Mouse (Mus musculus): ENCODE data around the gene Rabac1.

Gene Rabac1

DNA sequence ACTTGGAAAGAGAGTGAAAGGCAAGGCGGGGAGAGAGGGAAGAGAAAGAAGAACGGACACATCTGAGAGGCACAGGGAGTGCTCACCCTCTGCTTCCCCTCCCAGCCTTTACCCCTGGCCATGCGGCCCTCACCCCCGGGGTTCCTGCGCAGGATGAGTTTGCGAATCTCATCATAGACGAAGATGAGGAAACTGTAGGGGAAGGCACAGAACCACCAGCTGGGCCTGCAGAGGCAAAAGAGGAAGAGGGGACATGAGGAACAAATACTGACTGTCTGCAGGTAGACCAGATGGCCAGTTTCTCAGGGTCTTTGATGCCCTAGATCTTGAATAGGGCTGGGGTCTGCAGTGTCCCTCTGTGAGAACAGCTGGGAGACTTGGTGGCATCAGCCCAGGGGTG lies 6.2 kb upstream of the Rabac1 start:
- no peak for DNase-seq

DNA sequence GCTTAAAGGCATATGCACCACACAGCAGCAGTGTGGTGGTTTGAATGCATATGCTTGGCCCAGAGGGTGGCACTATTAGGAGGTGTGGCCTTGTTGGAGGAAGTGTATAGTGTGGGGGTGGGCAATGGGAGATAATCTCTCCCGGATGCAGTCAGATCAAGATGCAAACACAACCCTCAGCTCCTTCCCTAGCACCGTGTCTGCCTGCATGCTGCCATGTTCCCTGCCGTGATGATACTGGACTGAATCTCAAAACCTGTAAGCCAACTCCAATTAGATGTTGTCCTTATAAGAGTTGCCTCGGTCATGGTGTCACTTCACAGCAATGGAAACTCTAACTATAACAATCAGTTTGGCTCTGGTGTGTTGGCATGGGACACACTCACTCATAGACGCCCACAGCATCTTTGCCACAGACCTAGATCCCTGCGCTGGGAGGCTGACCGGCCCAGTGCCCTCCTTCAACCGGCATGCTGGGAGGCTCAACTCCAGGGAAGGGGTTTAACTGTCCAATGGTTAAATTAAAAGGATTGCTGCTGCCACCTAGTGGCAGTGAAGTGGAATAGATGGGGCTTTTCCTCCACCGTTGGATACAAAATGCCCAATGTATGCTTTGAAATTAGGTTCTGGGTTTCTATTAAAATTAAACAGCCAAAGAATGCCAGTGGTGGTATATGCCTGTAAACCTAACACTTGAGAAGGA lies 2.5 kb upstream of the Rabac1 start:
- DNase-seq, result peak; percentile 52 to 61

DNA sequence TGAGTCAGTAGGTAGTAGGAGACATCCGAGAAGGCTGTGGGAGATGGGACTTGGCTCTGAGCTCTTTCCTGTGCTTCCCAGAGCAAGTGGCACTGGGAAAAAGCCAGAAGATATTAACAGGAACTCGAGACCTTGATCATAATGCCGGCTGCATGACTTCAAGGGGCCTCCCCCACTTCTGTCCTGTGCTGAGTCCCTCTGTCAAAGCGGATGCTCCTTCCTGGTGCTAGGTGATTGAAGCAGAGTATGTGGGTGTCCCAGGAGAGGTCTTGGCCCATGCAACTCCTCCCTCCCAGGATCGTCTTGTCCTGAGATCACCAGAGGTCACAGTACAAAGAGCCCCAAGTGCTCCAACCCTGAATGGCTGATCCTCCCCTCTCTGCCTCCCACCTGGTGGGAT lies 1.3 kb upstream of the Rabac1 start:
- no peak for DNase-seq

DNA sequence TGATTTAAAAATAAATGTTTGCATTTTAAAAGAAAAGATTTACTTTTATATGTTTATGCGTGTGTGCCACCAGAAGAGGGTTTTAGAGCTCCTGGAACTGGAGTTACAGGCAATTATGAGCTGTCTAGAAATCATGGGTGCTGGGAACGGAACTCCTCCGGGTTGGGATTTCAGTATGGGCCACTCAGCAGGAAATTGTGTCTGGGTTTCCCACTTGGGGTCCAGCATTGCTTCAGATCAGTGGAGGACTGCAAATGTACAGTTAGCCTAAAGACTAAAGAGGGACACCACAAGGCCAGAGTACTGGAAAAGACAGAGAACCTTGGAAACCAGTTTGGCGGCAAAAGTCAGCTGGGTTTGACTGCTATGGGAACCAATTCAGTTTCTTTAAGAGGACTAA lies 654 bp upstream of the Rabac1 start:
- no peak for DNase-seq

DNA sequence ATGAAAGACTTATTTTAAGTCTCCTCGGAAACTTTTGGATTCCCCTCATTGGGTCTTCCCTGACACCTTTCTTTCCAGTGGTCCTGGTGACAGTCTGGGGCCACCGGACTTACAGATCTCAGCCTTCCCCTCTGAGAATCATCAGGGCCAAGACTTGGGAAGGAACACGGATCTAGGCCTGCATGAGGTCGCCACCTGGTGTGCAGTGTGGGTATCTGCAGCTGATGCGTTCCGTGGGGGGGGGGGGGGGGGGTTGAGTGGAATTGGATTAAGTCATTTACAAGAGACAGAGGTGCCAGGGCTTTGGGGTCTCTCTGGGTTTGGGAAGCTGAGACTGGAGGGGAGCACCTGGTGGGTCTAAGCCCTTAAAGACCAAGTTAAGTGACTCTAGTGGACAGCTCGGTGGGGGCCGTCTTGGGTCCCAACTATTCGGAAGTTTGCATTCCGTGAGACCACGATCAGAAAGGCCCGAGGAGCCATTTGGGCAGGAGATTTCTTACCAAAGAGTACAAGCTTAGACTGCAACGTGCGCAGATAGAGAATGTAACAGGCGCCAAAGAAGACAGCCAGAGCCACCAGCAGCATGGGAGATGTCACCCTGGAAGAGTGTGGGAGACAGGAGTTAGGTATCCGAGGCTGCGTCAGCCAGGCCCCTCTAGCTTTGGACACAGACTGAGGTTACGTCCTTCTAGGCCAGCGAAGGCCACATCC lies 1.1 kb downstream of the Rabac1 start:
- peak; percentile 66 to 69 for DNase-seq

DNA sequence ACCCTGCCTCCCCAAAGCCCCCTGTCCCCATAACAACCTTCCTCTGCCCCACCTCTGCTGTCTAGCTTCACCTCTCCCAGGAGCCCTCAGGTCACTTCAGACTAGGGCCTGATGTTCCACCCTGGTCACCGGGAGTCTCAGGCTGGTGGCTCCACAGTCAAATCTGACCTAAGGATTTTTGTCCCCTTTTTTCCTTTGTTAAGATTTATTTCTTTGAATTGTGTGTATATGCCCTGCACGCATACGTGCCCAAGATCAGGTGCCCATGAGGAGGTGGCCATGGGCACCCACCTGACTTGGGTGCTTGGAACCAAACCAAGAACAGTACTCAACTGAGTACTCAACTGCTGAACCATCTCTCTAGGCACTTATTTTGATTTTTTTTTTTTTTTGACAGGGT lies 2.2 kb downstream of the Rabac1 start:
- DNase-seq, result no peak

DNA sequence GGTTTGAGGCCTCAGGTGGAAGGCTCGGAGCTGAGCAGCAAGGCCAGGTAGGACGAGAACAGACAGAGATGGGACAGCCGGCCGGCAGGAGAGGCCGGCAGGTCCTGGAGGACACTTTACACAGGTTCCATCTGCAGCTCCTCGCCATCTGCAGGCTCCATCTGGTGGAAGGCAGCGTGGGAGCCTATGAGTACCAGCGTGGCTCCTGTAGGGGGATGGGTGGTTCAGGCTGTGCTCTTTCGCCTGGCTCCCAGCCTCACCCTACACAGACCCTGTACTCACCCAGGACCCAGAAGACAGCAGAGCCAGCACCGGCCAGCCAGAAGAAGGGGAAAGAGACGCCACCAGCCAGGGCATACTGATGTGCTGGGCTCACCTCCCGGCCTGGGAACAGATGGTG lies 2.7 kb downstream of the Rabac1 start:
- DNase-seq, result peak; percentile 88 to 92

DNA sequence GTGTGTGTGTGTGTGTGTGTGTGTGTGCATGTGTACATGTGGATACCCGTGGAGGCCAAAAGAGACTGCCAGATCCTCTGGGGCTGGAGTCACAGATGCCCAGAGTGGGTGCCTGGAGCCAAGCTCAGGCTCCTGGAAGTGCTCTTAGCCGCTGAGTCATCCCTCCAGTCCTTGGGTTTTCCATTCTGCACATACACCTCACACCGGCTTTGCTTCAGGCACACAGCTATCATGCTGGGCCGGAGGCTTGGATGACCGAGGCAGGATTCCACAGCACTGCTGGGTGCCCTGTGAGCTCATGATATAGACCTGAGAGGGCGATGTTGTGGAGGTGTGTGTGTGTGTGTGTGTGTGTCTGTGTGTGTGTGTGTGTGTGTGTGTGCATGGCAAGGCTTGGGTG lies 4.1 kb downstream of the Rabac1 start:
- DNase-seq, result peak; percentile 37 to 46

DNA sequence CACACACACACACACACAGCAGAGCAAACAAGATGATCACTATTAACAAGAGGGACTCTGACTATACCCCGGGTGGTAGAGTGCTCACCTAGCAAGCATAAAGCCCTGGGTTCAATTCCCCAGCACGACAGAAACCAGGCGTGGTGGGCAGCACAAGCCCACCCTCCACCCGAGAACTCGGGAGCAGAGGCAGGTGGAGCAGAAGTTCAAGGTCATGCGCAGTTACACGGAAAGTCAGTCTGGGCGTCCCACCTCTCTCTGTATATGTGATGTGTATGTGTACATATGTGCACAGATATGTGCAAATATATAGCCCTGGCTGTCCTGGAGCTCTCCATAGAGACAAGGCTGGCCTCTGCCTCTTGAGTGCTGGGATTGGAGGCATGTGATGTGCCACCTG lies 4.6 kb downstream of the Rabac1 start:
- DNase-seq, result no peak

DNA sequence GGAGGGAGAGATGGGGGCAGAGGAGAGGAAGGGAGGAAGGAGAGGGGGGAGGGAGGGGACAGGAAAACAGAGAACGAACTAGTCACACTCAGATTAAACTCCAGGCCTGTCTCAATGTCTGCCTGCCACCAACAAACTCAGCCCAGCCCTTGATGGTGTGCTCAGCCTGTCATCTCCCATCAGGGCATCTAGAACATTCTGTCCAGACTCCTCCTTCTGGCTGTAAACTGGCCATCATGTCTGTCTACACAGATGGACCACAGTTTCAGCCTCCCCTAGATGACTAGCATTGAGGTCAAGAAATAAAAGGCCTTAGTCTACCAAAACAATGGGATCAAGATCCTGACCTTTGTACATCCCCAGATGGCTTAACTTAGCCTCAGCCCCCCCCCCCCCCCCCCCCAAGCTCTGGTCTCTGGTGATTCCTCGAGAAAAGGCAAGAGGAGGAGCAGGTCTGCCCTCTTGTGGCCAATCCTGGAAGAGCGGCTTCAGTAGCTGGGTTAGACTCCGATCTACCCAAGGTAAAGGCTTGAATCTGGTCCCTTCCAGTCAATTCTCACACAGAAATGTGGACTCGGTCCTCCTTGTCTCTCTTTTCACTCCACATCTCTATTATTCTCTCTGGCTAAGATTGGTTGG lies 7.5 kb downstream of the Rabac1 start:
- peak; percentile 89 to 93 for DNase-seq

DNA sequence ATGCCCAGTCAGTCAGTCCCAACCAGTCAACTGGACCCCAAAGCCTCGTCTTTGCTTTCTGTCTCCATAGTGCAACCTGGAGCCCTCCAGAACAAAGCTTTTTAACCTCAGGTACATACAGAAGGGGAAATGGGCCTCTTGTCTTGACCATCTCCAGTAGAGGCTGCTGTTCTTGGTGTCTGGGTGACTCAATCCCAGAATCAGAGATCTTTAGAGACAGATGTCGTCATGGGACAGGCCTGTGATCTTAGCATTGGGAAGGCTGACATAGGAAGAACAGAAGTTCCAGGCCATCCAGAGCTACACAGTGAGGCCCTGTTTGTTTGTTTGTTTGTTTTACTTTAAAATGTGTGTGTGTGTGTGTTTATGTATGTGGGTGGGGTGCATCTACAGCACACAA lies 8.3 kb downstream of the Rabac1 start:
- DNase-seq, result no peak

DNA sequence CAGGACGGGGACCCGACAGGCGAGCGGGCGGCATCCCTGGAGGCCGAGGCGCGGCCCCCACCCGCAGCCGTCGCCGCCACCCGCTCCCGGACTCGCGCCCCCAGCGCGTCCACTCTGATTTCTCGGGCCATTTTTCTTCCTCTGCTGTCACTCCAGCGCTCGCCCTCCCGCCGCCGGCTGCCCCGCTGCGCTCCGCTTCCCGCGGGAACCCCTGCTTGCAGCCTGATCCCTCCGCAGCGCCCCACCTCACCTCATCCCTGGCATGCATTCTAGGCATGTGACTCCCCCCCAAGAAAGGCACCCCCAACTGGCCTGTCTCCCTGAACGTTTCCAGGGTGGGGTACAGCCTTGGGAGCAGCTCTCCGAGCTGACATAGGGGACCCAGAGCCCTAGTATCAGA lies 17.3 kb downstream of the Rabac1 start:
- no peak for DNase-seq

DNA sequence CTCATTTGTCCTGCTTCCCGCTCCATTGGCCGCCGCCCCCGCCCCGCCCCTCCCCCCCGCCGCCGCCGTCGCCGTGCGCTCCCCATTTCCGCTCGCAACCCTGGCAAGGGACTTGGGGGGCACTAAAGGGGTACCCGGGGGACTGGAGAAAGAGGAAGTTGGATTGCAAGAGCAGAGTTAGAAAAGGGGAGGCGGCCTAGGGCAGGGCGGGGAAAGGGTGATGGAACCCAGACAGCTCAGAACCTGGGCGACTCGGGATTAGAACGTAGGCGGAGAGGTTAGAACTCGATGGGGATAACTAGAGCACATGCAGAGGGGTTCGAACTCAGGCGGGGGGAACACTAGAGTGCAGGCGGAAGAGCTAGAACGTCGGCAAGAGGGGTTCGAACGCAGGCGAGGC lies 18.1 kb downstream of the Rabac1 start:
- DNase-seq, result no peak

DNA sequence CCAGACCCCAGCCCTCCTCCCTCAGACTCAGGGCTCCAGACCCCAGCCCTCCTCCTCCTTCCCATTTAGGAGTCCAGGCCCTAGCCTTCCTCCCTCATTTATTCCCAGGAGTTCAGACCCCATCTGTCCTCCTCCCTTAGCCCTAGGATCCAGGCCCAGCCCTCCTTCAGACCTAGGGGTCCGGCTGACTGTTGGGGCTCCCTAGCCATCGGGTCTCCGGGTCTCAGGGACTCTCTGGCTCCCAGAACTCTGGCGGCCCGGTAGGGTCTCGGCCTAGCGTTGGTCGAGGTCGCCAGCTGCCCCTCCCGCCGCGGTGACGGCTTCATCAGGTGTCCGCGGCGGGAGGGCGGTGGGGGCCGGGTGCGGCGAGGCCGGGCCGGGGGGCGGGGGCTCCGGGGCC lies 18.6 kb downstream of the Rabac1 start:
- DNase-seq, result no peak

DNA sequence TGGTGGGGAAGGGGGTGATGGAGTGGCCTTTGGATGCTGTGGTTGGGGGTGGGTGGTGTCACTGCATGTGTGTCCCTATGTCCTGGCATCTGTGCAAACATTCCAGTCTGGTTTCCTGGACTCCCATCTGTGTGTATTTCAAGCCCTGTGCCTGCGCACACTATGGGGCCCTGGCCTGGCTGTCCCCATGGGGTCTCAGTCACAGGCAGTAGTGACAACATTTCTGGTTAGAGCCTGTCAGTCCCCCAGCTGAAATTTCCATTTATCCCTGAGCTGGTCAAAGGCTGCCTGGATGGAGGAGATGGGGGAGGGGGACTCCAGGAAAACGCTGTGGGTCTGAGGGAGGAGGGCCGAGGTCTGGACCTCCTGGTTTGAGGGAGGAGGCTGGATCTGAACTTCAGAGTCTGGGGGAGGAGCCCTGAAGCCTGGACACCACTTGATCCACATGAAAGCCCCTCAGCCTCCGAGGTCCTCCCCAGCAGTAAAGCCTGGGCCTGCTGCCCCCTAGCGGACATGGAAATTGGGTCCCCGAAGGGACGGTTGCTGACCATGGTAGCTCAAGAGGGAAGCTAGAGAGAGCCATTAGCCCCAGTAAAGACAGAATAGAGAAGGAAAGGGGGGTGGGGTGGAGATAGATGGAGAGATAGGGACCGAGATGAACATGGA lies 22.5 kb downstream of the Rabac1 start:
- peak; percentile 74 to 76 for DNase-seq

DNA sequence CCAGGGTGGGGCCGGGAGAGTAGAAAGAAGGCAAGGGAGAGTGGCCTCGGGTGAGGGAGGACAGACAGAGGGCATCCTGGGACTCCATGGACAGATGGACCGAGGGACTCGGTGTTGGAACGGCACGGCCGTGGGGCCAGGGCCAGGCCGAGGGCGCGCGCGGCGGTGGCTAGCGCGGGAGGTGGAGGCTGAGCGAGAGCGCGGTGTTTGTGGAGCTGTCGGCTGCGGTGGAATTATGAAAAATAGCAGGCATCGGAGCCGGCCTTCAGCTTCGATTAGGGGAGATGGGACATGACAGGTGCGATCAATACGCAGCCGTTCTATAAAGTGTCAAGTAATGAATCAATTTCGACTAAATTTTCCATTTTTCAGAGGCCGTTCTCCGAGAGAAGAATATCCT lies 23.8 kb downstream of the Rabac1 start:
- DNase-seq, result peak in 1 of 2 experiments; percentile 40

DNA sequence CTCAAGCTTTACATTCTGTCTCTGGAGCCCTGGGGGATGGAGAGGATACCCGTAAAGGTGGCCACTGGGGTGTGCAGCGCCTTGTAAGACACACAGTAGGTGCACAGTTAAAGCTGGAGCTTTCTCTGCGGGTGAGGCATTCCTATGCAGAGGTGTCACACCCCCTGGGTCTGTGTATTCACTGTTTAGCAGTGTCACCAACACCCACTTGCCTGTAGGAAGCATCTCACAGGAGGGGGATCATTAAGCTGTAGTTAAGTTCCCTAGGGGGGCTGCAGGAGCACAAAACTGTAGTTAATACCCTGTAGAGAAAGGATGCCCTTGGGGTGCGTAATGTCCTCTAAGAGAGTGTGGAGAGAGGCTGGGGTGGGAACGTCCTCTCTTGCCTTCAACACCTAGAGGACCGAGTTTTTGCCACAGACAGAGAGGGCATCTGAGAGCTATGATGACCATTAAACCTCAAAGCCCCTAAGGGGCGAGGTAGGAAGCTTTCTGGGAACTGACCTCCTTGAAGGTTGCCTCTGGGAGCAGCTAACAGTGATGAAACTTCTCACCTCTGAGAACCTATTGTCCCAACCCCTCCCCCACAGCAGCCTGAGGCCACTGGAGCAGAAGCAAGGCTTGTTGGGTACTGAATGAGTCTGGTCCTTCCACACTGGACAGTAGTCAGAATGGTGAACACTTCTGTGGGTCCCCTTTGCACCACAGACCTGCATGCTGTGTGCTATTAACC lies 25.1 kb downstream of the Rabac1 start:
- DNase-seq, result no peak

DNA sequence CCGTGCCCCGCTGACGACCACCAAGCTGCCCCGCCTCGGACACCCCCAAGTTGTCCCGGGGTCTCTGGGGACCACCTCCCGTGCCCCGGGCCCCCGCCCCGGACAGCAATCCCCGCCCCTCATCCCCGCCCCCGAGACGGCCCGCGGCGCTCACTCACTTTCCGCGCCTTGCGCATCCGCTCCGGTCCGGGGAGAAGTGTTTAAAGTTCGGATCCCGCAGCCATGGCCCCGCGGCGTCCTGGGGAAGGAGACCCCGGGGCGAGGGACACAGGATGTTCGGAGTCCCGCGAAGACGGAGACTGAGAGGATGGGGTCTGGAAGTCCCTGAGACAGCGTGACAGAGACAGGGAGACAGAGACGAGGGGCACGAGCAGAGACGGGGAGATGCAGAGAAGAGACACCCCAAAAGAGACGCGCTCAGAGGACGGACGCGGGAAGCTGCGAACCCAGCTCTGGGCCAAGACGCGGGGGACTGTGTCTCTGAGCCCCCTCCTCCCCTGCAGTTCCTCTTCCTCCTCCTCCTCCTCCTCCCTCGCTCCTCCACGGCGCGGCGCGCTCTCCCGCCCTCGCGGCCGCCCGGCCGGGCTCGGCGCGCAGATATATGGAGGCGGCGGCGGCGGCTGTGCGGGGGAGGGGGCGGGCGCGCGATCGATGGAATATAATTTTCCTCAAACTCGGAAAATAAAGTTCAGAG lies 28.1 kb downstream of the Rabac1 start, which contains the start of gene Gm4881:
Gene Gm4881, minus strand, starts transcription at position 238 of the 694 bp plus-strand sequence.
- DNase-seq, result no peak

DNA sequence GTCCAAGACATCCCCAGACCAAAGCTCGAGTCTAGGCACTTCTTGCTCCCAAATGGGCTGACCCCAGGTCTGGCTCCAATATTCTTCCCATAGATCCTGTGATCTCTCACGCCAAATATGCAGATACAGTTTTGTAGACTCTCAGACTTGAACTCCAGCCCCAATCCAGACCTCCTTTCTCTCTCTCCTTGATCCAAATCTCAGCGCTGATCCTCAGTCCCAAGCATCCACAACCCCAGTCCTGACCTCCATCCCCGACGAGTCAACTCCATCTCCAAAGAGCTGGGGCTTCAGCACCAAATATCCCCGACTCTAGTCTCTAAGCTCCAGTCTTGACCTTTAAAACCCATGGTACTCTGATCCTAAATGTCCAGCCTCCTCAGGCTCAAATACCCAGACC lies 28.9 kb downstream of the Rabac1 start:
- no peak for DNase-seq

DNA sequence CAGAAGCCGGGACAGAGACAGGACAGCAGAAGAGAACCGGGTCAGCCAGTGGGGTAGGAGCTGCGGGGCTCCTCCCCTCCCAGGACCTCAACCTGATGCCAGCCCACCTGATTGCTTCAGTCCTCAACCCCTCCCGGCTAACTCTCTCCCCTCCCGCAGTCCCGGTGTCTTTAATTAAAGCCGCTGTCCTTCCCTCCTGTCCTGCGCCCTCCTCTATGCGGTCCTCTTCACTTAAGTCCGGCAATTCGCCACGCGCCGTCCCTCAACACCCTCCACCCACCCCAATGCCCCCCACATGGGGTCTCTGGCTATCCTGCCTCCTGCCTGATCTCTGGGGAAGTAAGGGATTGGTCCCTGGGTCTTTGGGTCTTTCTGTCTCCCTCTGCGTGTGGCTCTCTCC lies 40.9 kb downstream of the Rabac1 start:
- no peak for DNase-seq

DNA sequence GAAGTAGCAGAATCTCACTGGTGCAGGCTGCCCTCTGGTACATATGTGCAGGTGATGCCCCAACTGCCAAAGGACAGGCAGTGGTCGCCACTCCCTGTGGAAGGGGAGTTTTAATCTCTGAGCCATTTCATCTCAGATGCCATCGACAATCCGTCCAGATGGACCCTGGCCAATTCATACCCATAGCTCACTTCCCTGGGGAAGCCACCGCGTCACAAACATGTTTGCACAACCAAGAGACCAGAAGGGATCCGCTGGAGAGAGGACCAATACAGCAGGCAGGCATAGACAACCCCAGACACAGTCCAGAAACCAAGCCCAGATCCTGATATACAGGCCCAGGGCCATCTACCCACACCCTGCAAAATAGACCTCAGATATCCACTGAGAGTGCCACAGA lies 42.1 kb downstream of the Rabac1 start:
- DNase-seq, result no peak

Measured in cerebellum, adult 18-20 months (tissue).